Mouse (Mus musculus): ENCODE results near the gene Pou2f3. TPM values are rescaled to one million over a fixed set of nuclear protein-coding genes. Genes with fewer than 3 reads are reported as not detected.

Gene Pou2f3
- polyA plus RNA-seq, 1 experiment from 2014 or later, result not detected

GRCm38 (mm10) chr9:43230886-43231285 is 20.7 kb upstream of the Pou2f3 start:
- H3K4me1 ChIP-seq, result peaks cover 78% of the 10 kb centered on the region

GRCm38 (mm10) chr9:43229962-43230361 is 19.8 kb upstream of the Pou2f3 start:
- Histone ChIP-seq H3K4me2 (no peak overlapping the region), H3K36me3 (peaks cover 4% of the 10 kb centered on the region; the same call in 1 of the 2 replicates), H3K27ac (replicated peaks) (no peak overlapping the region), H3K4me1 (peaks cover 78% of the 10 kb centered on the region), H3K9me3 (no peaks in the 10 kb centered on the region), H3K27me3 (replicated peaks) (no peaks in the 10 kb centered on the region), H3K9ac (peak overlapping the region; percentile 53; the same call in 1 of the 2 replicates), H3K4me3 (no peak overlapping the region)
- ATAC-seq (ENCODE audit: extremely low read depth, insufficient number of reproducible peaks, low FRiP score, low TSS enrichment), result no peak
- 74% methylated on average over 7 of the region's 7 CpGs for WGBS

More at GRCm38 (mm10) chr9:43230886-43231285, 20.7 kb upstream of the Pou2f3 start:
- 38% methylated on average over 4 of the region's 4 CpGs for WGBS
- Histone ChIP-seq H3K9ac (peak overlapping the region; percentile 54), H3K4me2 (no peak overlapping the region; the same call in 1 of the 2 replicates), H3K27me3 (replicated peaks) (no peaks in the 10 kb centered on the region), H3K36me3 (peaks cover 4% of the 10 kb centered on the region; the same call in 1 of the 2 replicates), H3K27ac (replicated peaks) (peak overlapping the region; percentile 81), H3K9me3 (no peaks in the 10 kb centered on the region), H3K4me3 (no peak overlapping the region)
- ATAC-seq (ENCODE audit: extremely low read depth, insufficient number of reproducible peaks, low FRiP score, low TSS enrichment), result no peak

GRCm38 (mm10) chr9:43229398-43229895 is 19.3 kb upstream of the Pou2f3 start:
- Histone ChIP-seq H3K4me2 (no peak overlapping the region), H3K4me1 (peaks cover 78% of the 10 kb centered on the region), H3K4me3 (no peak overlapping the region), H3K27me3 (replicated peaks) (no peaks in the 10 kb centered on the region), H3K27ac (replicated peaks) (no peak overlapping the region), H3K36me3 (peaks cover 5% of the 10 kb centered on the region; the same call in 1 of the 2 replicates), H3K9ac (no peak overlapping the region), H3K9me3 (no peaks in the 10 kb centered on the region)
- 87% methylated on average over 10 of the region's 10 CpGs for WGBS
- no peak for ATAC-seq (ENCODE audit: extremely low read depth, insufficient number of reproducible peaks, low FRiP score, low TSS enrichment)

GRCm38 (mm10) chr9:43228745-43229144 is 18.6 kb upstream of the Pou2f3 start:
- Histone ChIP-seq H3K27me3 (replicated peaks) (no peaks in the 10 kb centered on the region), H3K4me3 (no peak overlapping the region), H3K4me1 (peaks cover 77% of the 10 kb centered on the region), H3K27ac (replicated peaks) (no peak overlapping the region), H3K9ac (no peak overlapping the region), H3K4me2 (no peak overlapping the region), H3K9me3 (no peaks in the 10 kb centered on the region), H3K36me3 (peaks cover 12% of the 10 kb centered on the region; the same call in 1 of the 2 replicates)
- no peak for ATAC-seq (ENCODE audit: extremely low read depth, insufficient number of reproducible peaks, low FRiP score, low TSS enrichment)
- 89% methylated on average over 2 of the region's 2 CpGs for WGBS

- Histone ChIP-seq H3K9ac (no peak overlapping the region), H3K4me3 (no peak overlapping the region), H3K27ac (replicated peaks) (no peak overlapping the region), H3K4me1 (peaks cover 67% of the 10 kb centered on the region), H3K27me3 (replicated peaks) (no peaks in the 10 kb centered on the region), H3K9me3 (no peaks in the 10 kb centered on the region), H3K4me2 (no peak overlapping the region), H3K36me3 (peaks cover 20% of the 10 kb centered on the region)
- ATAC-seq (ENCODE audit: extremely low read depth, insufficient number of reproducible peaks, low FRiP score, low TSS enrichment), result no peak
- WGBS, result 79% methylated on average over 8 of the region's 8 CpGs
These were observed 17.5 kb upstream of the Pou2f3 start for GRCm38 (mm10) chr9:43227626-43228025.

- H3K4me3 ChIP-seq, result no peak overlapping the region
- H3K9me3 ChIP-seq, result no peaks in the 10 kb centered on the region
- no peaks in the 10 kb centered on the region for H3K27me3 ChIP-seq (replicated peaks)
- H3K4me1 ChIP-seq, result peaks cover 58% of the 10 kb centered on the region
- H3K9ac ChIP-seq, result 0 out of 2 replicates have a peak overlapping the region, but pooled peaks have one; percentile 14
- H3K27ac ChIP-seq (replicated peaks), result 0 out of 2 replicates have a peak overlapping the region, but pooled peaks have one; percentile 69
- 58% methylated on average over 9 of the region's 9 CpGs for WGBS
- no peak overlapping the region for H3K4me2 ChIP-seq
- ATAC-seq (ENCODE audit: extremely low read depth, insufficient number of reproducible peaks, low FRiP score, low TSS enrichment), result no peak
- peaks cover 28% of the 10 kb centered on the region for H3K36me3 ChIP-seq
These were observed 16.5 kb upstream of the Pou2f3 start for GRCm38 (mm10) chr9:43226573-43227160.

- no peak for ATAC-seq (ENCODE audit: extremely low read depth, insufficient number of reproducible peaks, low FRiP score, low TSS enrichment)
- peaks cover 46% of the 10 kb centered on the region for H3K4me1 ChIP-seq
- WGBS, result 37% methylated on average over 2 of the region's 2 CpGs
- no peaks in the 10 kb centered on the region for H3K27me3 ChIP-seq (replicated peaks)
- peaks cover 39% of the 10 kb centered on the region for H3K36me3 ChIP-seq
- peak overlapping the region; percentile 69 for H3K27ac ChIP-seq (replicated peaks)
- H3K9me3 ChIP-seq, result no peaks in the 10 kb centered on the region
- 0 out of 2 replicates have a peak overlapping the region, but pooled peaks have one; percentile 1 for H3K9ac ChIP-seq
- no peak overlapping the region for H3K4me3 ChIP-seq
- peak overlapping the region; percentile 41; the same call in 1 of the 2 replicates for H3K4me2 ChIP-seq
These were observed 15.3 kb upstream of the Pou2f3 start for GRCm38 (mm10) chr9:43225481-43225880.

- Histone ChIP-seq H3K4me1 (peaks cover 40% of the 10 kb centered on the region), H3K4me2 (peak overlapping the region; percentile 41), H3K9me3 (no peaks in the 10 kb centered on the region), H3K27ac (replicated peaks) (peak overlapping the region; percentile 69), H3K4me3 (0 out of 2 replicates have a peak overlapping the region, but pooled peaks have one; percentile 1), H3K9ac (0 out of 2 replicates have a peak overlapping the region, but pooled peaks have one; percentile 33), H3K27me3 (replicated peaks) (no peaks in the 10 kb centered on the region), H3K36me3 (peaks cover 39% of the 10 kb centered on the region)
- whole genome bisulfite sequencing, result 26% methylated on average over 11 of the region's 11 CpGs
- ATAC-seq (ENCODE audit: extremely low read depth, insufficient number of reproducible peaks, low FRiP score, low TSS enrichment), result peak; percentile 55; the same call in 1 of the 2 replicates
These were observed 14.7 kb upstream of the Pou2f3 start for GRCm38 (mm10) chr9:43224771-43225355.

GRCm38 (mm10) chr9:43222429-43222715 is 12.2 kb upstream of the Pou2f3 start:
- Histone ChIP-seq H3K4me1 (peaks cover 34% of the 10 kb centered on the region), H3K4me3 (no peak overlapping the region), H3K9ac (no peak overlapping the region), H3K9me3 (no peaks in the 10 kb centered on the region), H3K36me3 (peaks cover 40% of the 10 kb centered on the region), H3K4me2 (no peak overlapping the region), H3K27me3 (replicated peaks) (no peaks in the 10 kb centered on the region), H3K27ac (replicated peaks) (no peak overlapping the region)
- no peak for ATAC-seq (ENCODE audit: extremely low read depth, insufficient number of reproducible peaks, low FRiP score, low TSS enrichment)
- 54% methylated on average over 8 of the region's 8 CpGs for WGBS

GRCm38 (mm10) chr9:43221643-43222428 is 11.7 kb upstream of the Pou2f3 start:
- H3K4me2 ChIP-seq, result no peak overlapping the region
- H3K27ac ChIP-seq (replicated peaks), result no peak overlapping the region
- no peak overlapping the region for H3K9ac ChIP-seq
- no peaks in the 10 kb centered on the region for H3K9me3 ChIP-seq
- peaks cover 40% of the 10 kb centered on the region for H3K36me3 ChIP-seq
- no peaks in the 10 kb centered on the region for H3K27me3 ChIP-seq (replicated peaks)
- ATAC-seq (ENCODE audit: extremely low read depth, insufficient number of reproducible peaks, low FRiP score, low TSS enrichment), result no peak
- WGBS, result 44% methylated on average over 18 of the region's 18 CpGs
- peaks cover 31% of the 10 kb centered on the region for H3K4me1 ChIP-seq
- H3K4me3 ChIP-seq, result no peak overlapping the region

- H3K9me3 ChIP-seq, result no peaks in the 10 kb centered on the region
- H3K4me1 ChIP-seq, result peaks cover 27% of the 10 kb centered on the region
- H3K9ac ChIP-seq, result peak overlapping the region; percentile 62
- no peak overlapping the region for H3K4me3 ChIP-seq
- H3K27me3 ChIP-seq (replicated peaks), result peaks cover 37% of the 10 kb centered on the region
- peak overlapping the region; percentile 52 for H3K4me2 ChIP-seq
- H3K36me3 ChIP-seq, result no peaks in the 10 kb centered on the region
- peak; percentile 42; the same call in 1 of the 2 replicates for ATAC-seq (ENCODE audit: extremely low read depth, insufficient number of reproducible peaks, low FRiP score, low TSS enrichment)
- WGBS, result 23% methylated on average over 11 of the region's 11 CpGs
- H3K27ac ChIP-seq (replicated peaks), result peak overlapping the region; percentile 48
These were observed 742 bp upstream of the Pou2f3 start for GRCm38 (mm10) chr9:43210771-43211450.

Data from heart, embryonic 13.5 days (tissue).